Mouse (Mus musculus): ENCODE data around the gene Mcm8.

Mcm8 gene

DNA sequence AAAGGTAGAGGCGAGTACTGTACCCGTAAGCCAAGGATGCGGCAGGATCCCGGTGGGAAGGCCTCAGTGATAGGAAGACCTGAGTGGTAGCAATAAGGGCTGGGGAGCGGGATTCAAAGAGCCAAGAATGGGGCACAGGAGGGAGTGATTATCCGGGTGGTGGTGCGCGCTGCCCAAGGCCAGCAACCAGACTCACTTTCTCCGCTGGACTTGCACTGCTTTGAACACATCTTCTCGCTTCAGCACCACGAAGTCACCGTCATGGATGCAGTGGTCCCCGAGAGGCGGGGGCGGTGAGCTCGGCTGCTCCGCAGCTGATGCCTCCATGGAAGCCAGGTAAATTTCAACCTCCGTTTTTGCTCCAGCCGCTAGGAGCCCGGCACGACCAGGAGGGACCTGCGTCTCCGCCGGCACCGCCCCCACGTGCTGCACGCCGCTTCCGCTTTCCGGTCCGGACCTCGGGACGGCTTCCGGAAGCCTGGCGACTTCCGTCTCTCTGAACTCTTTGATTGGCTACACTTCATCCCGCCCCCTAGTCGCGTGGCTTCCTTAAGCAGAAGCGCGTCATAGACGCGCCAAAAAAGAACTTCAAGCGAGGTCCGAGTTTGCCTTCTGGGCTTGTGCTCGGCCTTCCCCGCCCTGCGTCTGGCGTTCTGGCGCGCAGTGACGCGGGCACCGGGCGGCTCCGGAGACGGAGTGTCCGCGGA lies at the start of gene Mcm8, which contains the start of gene Trmt6:
TSS of gene Mcm8 (plus strand) at position 534 of the 707 bp plus-strand sequence.
TSS of gene Trmt6 (minus strand) at position 448 of the 707 bp plus-strand sequence.
- peak; percentile 93 for DNase-seq

DNA sequence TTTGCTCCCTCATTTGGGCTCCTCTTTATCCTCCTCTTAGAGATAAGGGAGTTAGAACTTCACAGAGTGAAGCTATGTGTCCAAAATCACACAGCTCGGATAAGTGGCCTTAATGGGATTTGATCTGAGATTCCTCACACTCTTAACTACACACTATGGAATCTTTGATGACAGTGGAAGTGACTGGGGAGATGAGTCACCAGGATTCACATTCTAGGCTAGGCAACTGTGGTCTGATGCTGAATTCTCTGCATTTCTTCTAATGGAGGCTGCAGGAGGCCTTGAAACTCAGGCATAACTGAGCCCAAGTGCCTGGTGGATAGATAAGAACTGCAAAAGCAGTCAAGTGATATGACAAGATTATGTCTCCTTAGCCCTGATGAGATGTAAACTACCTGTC lies 45.1 kb upstream of the Mcm8 start:
- no peak for DNase-seq

DNA sequence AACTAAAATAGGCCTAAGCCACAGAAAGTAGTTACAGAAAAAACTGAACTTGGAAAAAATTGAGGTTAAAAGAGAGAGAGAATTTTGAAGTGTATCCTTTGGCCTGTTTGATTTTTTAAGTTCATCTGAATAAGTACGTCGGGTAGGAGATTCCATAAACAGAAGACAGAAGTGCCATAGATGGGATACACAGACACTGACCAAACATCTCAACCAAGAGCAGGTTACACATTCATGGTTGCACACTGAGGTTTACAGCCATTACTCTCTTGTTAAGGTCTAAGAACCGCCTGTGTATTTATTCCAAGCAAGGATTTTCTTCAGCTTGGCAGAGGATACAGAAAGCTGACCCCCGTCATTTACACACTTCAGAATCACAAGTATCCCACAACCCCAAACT lies 35.0 kb upstream of the Mcm8 start, which contains the start of gene Chgb:
TSS of gene Chgb (plus strand) at position 301 of the 400 bp plus-strand sequence.
- no peak for DNase-seq

DNA sequence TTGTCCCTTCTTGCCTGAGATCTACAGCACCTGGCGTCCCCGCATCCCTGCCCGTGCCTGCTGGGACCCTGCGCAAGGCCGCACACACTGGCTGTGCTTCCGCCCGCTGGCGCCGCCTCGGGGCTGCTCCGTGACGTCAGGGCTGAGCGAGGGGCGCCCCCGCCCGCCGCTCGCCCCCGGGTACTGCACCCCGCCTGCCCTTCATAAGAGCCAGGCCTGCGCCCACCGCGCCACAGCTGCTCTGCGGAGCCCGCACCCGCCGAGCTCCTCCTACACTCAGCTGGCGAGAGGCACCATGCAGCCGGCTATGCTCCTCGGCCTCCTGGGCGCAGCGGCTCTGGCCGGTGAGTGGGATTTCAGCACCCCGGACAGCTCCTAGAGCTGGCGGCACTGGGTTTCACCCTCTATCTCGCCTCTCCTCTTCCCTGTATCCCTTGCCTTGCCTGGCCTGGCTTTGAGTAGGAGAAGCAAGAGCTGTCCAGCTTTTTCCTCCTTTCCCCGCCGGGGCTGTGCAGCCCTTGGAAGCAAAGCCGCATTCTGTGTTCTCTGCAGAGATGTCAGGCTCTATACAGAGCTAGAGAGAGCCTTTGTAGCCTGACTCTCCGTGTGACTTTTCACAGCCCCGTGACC lies 34.4 kb upstream of the Mcm8 start:
- peak; percentile 67 to 73 for DNase-seq

DNA sequence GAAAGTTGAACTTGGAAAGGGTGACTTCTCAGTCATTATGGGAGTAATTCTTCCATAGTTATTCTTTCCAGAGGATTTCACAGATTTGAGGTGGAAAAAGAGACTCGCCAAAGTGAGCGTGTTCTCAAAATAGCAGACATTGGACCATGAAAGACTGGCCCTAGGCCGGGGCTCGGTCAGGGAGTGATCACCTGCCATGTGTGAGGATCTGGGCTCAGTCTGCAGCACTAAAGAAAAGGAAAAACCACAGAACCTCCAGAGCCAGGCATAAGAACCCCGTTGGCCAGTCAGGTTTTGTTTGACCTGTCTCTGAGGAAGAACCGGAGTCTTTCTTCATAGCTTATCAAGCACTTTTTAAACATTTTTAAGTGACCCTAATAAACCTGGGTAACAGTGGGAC lies 31.9 kb upstream of the Mcm8 start:
- no peak for DNase-seq

DNA sequence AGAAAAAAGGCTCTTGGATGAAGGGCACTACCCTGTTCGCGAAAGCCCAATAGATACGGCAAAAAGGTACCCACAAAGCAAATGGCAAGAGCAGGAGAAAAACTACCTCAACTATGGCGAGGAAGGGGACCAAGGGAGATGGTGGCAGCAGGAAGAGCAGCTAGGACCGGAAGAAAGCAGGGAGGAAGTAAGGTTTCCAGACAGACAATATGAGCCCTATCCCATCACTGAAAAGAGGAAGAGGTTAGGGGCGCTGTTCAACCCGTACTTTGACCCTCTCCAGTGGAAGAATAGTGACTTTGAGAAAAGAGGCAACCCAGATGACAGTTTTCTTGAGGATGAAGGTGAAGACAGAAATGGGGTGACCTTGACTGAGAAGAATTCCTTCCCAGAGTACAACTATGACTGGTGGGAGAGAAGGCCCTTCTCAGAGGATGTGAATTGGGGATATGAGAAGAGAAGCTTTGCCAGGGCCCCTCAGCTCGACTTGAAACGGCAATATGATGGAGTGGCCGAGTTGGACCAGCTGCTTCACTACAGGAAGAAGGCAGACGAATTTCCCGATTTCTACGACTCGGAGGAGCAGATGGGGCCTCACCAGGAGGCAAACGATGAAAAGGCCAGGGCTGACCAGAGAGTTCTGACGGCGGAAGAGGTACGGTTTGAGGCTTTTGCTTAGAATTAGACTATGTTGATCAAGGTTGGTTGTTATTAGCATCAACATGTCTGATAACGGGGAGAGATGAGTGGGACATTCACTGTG lies 22.3 kb upstream of the Mcm8 start:
- DNase-seq: no peak

DNA sequence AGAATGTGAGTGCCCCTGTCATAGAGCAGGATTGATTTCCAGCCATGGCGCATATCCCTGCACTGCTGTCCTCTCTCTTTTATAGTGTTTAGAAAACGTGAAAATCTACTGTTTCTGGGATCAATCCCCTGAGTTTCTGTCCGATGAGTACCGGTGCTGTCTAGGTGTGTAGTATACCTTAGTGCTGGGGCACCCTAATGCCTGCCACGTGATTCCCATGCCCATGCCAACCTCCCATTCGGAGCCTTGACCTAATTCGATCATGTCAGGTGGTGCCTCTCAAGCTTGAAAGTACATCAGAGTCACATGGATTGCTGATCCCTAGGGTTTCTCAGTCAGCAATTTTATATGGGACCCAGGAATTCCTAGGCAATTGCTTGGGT lies 21.7 kb upstream of the Mcm8 start:
- DNase-seq: no peak

DNA sequence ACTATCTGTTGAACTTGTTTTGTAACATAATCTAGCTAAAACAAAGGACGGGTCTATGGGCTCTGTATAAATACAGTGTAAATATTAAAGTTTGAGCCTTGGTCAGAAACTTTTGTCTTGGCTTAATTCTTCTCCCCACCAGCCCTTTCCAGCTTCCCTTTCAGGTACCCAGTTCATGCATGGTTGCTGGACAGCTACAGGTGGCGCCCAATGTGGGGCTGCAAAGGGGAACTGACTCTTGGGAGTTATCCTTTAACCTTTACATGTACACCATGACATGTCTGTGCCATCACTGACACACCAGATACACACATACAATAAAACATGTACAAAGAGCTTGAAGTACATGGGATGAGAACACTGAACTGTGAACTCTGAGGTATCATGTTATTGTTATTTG lies 13.0 kb upstream of the Mcm8 start:
- DNase-seq: no peak

DNA sequence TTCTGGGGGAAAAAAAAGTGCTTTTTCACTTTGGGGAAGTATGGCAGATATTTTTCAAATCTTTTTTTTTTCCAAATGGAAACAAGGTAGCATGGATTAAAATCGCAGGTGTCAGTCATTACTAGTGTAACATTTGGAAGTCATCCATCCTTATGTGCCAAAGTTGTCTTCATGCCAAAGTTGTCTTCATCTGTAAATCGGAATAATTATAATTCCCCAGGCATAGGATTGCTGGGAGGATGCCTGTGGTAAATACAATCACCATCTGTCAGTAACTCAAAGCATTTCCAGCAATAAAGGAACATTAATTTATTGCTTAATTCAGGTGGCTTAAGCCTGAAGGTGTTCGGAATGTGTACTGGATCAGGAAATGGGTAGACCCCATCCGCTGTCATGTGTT lies 25.1 kb downstream of the Mcm8 start:
- no peak for DNase-seq

DNA sequence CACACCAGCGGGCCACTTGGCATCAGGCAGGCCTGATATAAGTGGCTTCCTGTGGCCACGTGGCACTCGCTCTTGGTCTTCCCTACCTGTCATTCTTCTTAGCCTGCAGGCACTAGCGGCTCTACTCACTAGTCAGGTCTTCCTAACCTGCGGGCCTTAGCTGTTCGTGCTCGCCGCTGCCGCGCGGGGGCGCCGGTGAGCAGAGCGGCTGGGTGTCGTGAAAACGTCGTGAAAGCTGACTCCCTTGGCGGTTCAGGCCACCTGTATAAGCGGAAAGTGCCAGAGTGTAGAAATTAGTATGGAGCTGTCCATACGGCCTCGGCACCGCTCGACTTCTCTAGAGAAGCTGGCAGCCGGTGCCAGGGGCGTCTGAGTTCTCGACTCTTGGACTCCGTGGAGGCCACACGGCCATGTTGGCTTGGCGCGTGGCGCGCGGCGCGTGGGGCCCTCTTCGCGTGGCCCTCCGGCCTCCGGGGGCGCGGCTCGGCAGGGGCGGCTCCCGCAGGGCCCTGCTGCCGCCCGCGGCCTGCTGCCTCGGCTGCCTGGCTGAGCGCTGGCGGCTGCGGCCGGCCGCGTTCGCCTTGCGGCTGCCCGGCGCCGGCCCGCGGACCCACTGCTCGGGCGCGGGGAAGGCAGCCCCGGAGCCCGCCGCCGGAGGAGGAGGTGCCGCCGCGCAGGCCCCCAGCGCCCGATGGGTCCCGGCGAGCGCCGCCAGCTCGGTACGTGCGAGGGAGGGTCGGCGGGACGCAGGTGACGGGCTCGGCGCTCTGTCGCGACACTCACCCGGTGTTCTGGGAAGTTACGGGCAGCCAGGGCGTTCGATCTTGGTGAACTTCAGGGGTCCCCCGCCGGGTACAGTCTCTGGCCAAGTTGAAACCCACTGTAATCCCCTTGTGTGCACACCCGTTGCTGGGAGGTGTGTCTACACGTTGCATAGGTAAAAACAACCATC lies 30.7 kb downstream of the Mcm8 start, which contains the start of gene Crls1:
TSS of gene Crls1 (plus strand) at position 260 of the 952 bp plus-strand sequence.
- DNase-seq: peak; percentile 100

DNA sequence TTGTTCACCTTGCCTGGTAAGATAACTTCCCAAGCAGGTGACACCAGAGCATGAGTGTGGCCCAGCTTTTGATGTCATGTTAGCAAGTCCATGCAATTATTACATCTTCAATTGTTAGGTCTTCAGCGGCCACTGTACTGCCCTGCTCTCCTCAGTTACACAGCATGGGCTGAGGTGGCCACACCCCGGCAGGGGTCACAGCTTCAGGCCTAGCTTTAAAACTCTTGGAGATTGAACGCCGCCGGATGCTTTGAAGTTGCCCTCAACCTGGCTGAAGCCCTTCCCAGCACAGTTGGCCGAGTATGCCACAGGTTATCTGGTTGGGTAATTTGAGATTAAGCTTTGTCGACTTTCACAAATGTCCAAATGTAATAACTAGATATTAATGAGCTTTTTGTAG lies 31.6 kb downstream of the Mcm8 start:
- no peak for DNase-seq

DNA sequence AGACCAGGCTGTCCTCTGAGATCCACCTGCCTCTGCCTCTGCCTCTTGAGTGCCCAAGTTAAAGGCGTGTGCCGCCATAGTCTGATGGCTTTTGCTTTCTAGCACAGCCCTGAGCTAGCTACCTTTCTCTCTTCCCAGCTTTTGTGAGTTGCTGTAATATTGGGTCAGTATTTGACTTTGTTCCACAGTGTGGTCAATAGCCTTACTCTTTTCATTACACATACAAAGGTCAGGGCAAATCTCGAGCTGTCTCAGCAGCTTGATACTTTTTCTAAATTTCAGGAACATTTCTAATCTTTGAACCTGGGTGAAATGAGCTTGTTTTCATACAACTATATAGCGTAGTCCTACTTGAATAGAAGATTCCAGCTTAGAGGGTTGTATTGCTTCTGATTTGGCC lies 32.4 kb downstream of the Mcm8 start:
- DNase-seq: no peak

DNA sequence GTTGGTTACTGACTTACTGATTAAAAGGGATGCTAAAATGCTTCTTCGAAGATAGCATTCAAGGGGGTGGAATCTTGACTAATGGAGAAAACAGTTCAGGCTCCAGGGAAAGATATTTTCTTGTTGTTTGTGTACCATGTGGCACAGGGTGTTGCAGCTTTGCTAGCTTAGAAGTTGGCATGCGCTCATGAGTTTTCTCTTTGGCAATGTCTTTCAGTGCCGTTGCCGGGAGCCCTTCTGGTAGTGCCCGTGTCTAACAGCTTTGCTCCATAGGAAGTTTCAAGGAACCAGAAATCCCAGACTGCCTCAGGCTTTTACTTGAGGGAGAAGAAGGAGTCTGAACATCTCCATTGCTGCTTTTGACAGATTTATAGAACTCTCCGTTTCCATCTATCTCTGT lies 33.2 kb downstream of the Mcm8 start:
- DNase-seq: no peak

DNA sequence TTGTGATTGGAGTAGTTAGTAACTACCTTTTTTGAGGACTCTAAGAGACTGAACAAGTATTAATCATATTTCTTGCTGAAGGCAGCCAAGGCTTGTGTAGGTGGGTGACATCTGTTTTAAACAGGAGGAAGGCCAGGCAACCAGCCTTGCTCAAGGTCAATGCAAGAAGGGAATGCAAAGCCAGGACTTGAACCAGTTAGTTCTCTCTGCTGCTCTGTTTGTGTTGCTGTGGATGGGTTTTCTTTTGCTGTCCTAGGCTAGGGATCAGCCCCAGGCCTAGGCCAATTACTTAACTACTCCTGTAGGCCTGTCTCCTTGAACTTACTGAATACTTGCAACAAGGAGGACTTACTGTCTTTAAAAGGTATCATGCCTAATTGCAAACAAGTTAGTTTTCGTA lies 37.1 kb downstream of the Mcm8 start:
- DNase-seq: no peak

DNA sequence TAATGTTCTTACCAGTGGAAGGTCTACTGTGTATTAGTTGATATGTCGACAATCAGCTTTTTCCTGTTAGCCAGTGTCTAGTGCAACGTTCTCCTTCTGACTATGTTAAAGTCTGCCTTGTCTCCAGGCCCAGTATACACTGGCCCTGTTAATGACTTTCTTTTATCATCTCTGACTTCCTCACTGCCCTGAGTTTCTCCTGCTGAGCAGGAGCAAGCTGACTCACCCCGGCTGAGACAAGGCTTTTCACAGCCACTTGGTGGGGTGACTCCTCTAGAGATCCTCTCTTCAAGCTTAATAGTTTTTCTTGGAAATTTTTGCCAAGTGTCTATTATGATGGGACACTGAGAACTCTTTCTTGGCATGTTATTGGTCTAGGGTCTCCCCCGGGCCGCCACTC lies 40.4 kb downstream of the Mcm8 start:
- no peak for DNase-seq

DNA sequence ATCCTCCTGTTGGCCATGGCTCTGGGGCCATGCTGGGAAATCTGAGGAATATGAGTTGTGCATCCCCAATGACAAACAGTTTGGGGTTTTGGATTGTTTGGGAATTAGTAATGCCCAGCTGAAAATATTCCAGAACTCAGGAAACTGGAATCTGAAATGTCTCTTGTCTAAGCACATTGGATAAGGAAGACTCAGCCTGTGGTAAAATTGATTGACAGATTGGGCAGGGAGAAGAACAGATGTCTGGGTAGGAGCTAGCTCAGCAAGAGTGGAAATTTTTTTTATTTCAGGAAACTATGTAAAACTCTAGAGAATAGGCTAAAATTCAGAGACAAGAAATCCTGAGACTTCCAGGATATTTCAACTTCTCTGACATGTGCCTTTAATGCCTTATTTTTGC lies 44.5 kb downstream of the Mcm8 start:
- DNase-seq: no peak

DNA sequence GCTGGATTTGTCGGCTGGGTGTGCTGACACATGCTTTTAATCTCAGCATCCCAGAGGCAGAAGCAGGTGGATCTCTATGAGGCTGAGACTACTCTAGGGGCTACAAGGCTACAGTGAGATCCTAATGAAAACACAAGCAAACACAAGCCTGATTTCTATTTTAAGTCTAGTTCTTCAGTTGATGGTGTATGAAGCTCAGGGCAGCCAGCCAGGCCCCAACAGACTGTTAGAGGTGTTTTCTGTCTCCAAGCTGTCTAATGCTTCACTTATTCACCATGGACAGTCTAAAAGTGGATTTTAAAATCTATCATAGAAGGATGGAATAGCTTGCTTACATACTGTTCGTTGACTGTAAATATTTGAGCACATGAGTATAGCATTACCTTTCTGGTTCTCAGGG lies 45.5 kb downstream of the Mcm8 start:
- DNase-seq: no peak

DNA sequence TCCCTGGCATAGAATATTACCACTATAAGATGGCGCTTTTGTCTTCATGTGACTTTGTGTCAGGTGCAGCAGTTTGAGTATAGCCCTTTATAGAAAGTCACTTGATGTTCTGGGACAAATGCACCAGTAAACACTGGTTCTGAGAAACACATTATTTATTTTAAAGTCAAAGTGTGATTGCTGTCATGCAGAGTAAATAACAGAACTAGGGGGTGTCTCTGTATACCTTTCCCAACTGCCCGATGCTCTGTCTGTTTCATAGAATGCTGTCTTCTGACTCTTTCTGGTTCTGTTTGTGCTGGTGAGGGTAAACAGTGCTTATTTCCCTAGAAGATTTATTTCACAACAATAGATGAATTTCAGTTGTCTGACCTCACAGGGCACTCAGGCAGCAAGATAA lies 47.4 kb downstream of the Mcm8 start:
- DNase-seq: no peak

DNA sequence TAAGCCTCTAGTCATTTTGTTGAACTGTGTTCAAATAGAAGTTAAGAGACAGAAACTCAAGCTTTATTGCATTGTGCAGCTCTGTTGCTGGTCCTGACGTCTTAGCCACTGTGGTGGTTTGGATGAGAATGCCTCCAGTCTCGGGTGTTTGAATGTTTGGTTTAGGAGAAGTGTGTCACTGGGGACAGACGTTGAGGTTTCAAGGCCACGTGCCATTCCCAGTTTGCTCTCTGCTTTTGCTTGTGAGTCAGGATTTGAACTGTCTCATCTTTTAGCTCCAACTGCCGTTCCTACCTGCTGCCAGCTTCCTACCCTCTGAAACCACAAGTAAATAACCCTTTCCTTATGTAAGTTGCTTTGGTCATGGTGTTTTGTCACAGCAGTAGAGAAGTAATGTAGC lies 51.6 kb downstream of the Mcm8 start:
- no peak for DNase-seq

DNA sequence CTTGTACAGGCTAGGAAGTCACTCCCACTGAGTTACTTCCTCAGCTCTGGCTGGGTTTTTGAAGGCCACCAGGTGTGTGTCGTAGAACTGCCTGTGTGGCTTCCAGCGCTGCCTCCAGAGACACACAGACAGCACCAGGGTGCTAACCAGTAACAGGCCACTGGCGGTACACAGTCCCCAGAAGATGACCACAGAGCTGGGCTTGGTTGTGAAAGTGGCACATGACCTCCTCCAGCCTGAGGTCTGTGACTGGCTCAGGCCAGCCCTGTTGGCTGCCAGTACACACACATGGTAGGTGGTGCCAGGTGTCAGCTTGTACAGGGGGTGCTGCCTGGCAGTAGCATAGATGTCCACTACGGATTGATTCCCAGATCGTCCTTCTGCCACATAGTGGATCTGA lies 53.7 kb downstream of the Mcm8 start:
- no peak for DNase-seq

DNA sequence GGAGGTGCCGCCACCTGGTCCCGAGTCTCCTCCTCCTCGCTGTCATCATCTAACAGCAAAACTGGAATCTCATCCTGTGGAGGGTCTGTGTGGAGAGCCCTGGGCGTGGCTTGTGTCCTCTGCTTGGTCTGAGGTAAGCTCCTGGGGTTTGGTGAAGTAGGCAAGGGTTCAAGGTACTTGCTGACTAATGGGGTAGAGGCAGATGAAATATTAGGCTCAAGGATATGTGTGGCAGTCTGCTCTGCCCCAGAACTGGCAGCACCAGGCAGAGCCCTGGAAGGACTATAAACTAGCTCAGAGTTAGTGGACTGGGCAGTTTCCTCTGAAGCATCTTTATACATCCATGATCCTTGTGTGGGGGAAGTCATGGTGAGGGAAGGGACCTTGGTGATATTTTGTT lies 54.3 kb downstream of the Mcm8 start:
- DNase-seq: no peak

DNA sequence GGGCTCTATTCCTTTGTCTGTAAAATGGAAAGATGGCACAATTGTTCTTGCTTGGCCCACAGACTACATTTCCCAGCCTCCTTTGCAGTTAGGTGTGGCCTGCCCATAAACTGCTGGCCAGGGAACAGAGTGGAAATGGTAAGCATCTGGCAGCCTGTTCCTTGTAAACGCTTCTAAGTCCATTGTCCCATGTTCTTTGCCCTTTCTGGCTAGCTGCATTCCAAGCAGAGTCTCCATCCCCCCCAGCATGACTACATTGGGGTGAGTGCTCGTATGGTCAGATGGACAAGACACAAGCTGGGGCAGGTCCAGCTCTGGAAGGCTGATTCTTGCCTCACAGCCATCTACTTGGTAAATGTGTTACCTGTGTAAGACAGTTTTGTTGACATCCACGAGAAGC lies 55.7 kb downstream of the Mcm8 start:
- DNase-seq: no peak

Data from B cell, adult 2 months (primary cell).